In the genomic region with DNA sequence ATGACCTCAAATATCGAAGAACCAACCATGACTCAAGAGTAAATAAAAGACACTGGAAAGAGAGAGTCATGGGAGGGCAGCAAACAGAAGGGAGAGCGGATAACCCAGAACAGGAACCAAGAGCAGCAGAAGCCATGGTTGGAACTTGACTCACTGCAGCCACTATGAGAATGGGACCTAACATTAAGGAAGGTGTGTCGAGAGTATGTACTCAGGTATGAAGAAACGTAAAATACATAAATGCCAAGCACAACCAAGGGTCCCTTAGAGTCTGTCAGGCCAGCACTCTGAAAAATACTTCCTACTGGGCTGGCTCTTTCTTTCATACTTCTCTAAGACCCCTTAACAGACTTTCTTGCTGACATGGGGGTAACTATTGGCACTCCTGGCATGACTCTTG, we compare ENCODE assay signal across 27 mouse cellular contexts.
"Had no signal": no experiment of that assay in that cellular context is flagged by ENCODE, and none has a peak within 500 bp of the region (broad histone marks: within the 10 kb centered on the region; RNA-seq: fewer than 3 reads in every experiment).

No protein-coding gene starts in this region.

- H3K4me1 ChIP-seq: embryonic facial prominence, embryonic 12.5 days; forebrain, embryonic 15.5 days had no signal

- DNase-seq: cerebellum, adult 8-10 months; cerebellum, adult 9-10 months; cerebellum, adult 9-11 months; cerebellum, postnatal 10 days; cerebellum, postnatal 14 days; cerebellum, postnatal 25 days; cerebellum, postnatal 36 days; embryo, embryonic 11 days; forebrain, postnatal 0 days; gastrocnemius, adult 2 months; gastrocnemius, postnatal 10 days; gastrocnemius, postnatal 14 days; gastrocnemius, postnatal 25 days; gastrocnemius, postnatal 36 days; heart, adult 18-20 months; heart, adult 2 months had no signal

- H3K9me3 ChIP-seq: embryonic facial prominence, embryonic 10.5 days; embryonic facial prominence, embryonic 12.5 days; embryonic facial prominence, embryonic 13.5 days; embryonic facial prominence, embryonic 15.5 days; forebrain, embryonic 10.5 days; forebrain, embryonic 12.5 days; forebrain, embryonic 13.5 days; forebrain, embryonic 15.5 days had no signal

- H3K4me2 ChIP-seq: embryonic facial prominence, embryonic 12.5 days; embryonic facial prominence, embryonic 13.5 days; embryonic facial prominence, embryonic 15.5 days; forebrain, embryonic 12.5 days; forebrain, embryonic 13.5 days; forebrain, embryonic 15.5 days had no signal

- H3K4me3 ChIP-seq: embryonic facial prominence, embryonic 10.5 days; embryonic facial prominence, embryonic 12.5 days; embryonic facial prominence, embryonic 13.5 days; embryonic facial prominence, embryonic 15.5 days; erythroblast, embryonic 14.5 days; forebrain, embryonic 10.5 days; forebrain, embryonic 12.5 days; forebrain, embryonic 13.5 days; forebrain, embryonic 15.5 days; gastrocnemius, adult 2 months; heart, adult 2 months had no signal

- ATAC-seq: forebrain, embryonic 13.5 days; forebrain, embryonic 14.5 days; forebrain, embryonic 15.5 days; forebrain, embryonic 16.5 days; forebrain, postnatal 0 days had no signal

- H3K27ac ChIP-seq: embryonic facial prominence, embryonic 10.5 days; embryonic facial prominence, embryonic 12.5 days; embryonic facial prominence, embryonic 13.5 days; embryonic facial prominence, embryonic 15.5 days; forebrain, embryonic 10.5 days; forebrain, embryonic 12.5 days; forebrain, embryonic 13.5 days; forebrain, embryonic 15.5 days; gastrocnemius, adult 2 months; heart, adult 2 months had no signal

- H3K27me3 ChIP-seq: embryonic facial prominence, embryonic 12.5 days; embryonic facial prominence, embryonic 13.5 days; embryonic facial prominence, embryonic 15.5 days; forebrain, embryonic 12.5 days; forebrain, embryonic 13.5 days; forebrain, embryonic 15.5 days had no signal

- H3K9ac ChIP-seq: embryonic facial prominence, embryonic 12.5 days; embryonic facial prominence, embryonic 13.5 days; embryonic facial prominence, embryonic 15.5 days; forebrain, embryonic 12.5 days; forebrain, embryonic 13.5 days; forebrain, embryonic 15.5 days; forebrain, postnatal 0 days had no signal

- H3K36me3 ChIP-seq: embryonic facial prominence, embryonic 10.5 days; embryonic facial prominence, embryonic 12.5 days; embryonic facial prominence, embryonic 13.5 days; embryonic facial prominence, embryonic 15.5 days; forebrain, embryonic 10.5 days; forebrain, embryonic 12.5 days; forebrain, embryonic 15.5 days had no signal
